8 mouse cellular contexts compared by ENCODE assay signal in genomic region chr1:87637121-87637877, GRCm38 (mm10). TPM values are rescaled to one million over a fixed set of nuclear protein-coding genes. Genes with fewer than 3 reads are reported as not detected.
DNase-seq lines count a peak whose midpoint lies in the region; ATAC-seq and TF ChIP-seq lines count a peak whose summit lies in the region.

No protein-coding gene starts in this region.

- ATAC-seq in hindbrain, embryonic 11.5 days (ENCODE audit: low FRiP score) = peak; percentile 35; the same call in 1 of the 2 replicates
- peak; percentile 98 for ATAC-seq in liver, embryonic 16.5 days (ENCODE audit: low read depth)

- DNase-seq in hindbrain, embryonic 11.5 days (ENCODE audit: low spot score) = no peak
- no peak for DNase-seq in hindbrain, embryonic 10.5 days (ENCODE audit: low spot score)
- DNase-seq in c-Kit-positive CD71-positive TER-119-positive erythroid progenitor cells, embryonic 14.5 days (ENCODE audit: low spot score) = peak; percentile 93
- DNase-seq in thymus, postnatal 25 days = peak; percentile 55
- no peak for DNase-seq in layer of hippocampus, postnatal 25 days (ENCODE audit: extremely low spot score in 1 of 2, low spot score in 1 of 2)
- DNase-seq in gastrocnemius, postnatal 25 days = no peak

- H3K27ac ChIP-seq in hindbrain, embryonic 11.5 days (ENCODE audit: low read depth, low read length) = no peak overlapping the region
- H3K27ac ChIP-seq in hindbrain, embryonic 10.5 days = no peak overlapping the region
- peak overlapping the region; percentile 97 for H3K27ac ChIP-seq in liver, embryonic 16.5 days (ENCODE audit: low read length)

- no peak overlapping the region for H3K4me3 ChIP-seq in hindbrain, embryonic 11.5 days (ENCODE audit: low read depth, low read length)
- no peak overlapping the region for H3K4me3 ChIP-seq in hindbrain, embryonic 10.5 days
- H3K4me3 ChIP-seq in E14TG2a.4 (replicated peaks; ENCODE audit: low read length) = peak overlapping the region; percentile 46; the same call in 1 of the 2 replicates
- H3K4me3 ChIP-seq in liver, embryonic 16.5 days (ENCODE audit: low read depth, low read length) = peak overlapping the region; percentile 41

- no peak for TF ChIP-seq CTCF in E14TG2a.4 (conservative IDR thresholded peaks at IDR 0.05; ENCODE audit: low read length)

- no peaks in the 10 kb centered on the region for H3K27me3 ChIP-seq in hindbrain, embryonic 11.5 days (ENCODE audit: control insufficient read depth, insufficient read depth, low read length)
- no peaks in the 10 kb centered on the region for H3K27me3 ChIP-seq in hindbrain, embryonic 10.5 days (ENCODE audit: insufficient read depth, poor library complexity, severe bottlenecking)
- H3K27me3 ChIP-seq in E14TG2a.4 (ENCODE audit: insufficient read depth, low read length) = peaks cover 4% of the 10 kb centered on the region; the same call in 1 of the 2 replicates
- no peaks in the 10 kb centered on the region for H3K27me3 ChIP-seq in liver, embryonic 16.5 days (ENCODE audit: control insufficient read depth, insufficient read depth, low read depth, low read length)

- no peaks in the 10 kb centered on the region for H3K36me3 ChIP-seq in hindbrain, embryonic 11.5 days (ENCODE audit: control insufficient read depth, insufficient read depth, low read length)
- H3K36me3 ChIP-seq in hindbrain, embryonic 10.5 days = no peaks in the 10 kb centered on the region
- no peaks in the 10 kb centered on the region for H3K36me3 ChIP-seq in E14TG2a.4 (ENCODE audit: insufficient read depth, low read length)
- no peaks in the 10 kb centered on the region for H3K36me3 ChIP-seq in liver, embryonic 16.5 days (ENCODE audit: control insufficient read depth, insufficient read depth)

- no peaks in the 10 kb centered on the region for H3K9me3 ChIP-seq in hindbrain, embryonic 11.5 days (ENCODE audit: control insufficient read depth, low read length)
- H3K9me3 ChIP-seq in hindbrain, embryonic 10.5 days = no peaks in the 10 kb centered on the region
- H3K9me3 ChIP-seq in E14TG2a.4 (ENCODE audit: low read length) = no peaks in the 10 kb centered on the region
- no peaks in the 10 kb centered on the region for H3K9me3 ChIP-seq in liver, embryonic 16.5 days (replicated peaks; ENCODE audit: control insufficient read depth, low read length)

- H3K9ac ChIP-seq in hindbrain, embryonic 11.5 days (ENCODE audit: low read depth, low read length) = no peak overlapping the region
- peak overlapping the region; percentile 69 for H3K9ac ChIP-seq in liver, embryonic 16.5 days (ENCODE audit: low read depth, low read length)

- H3K4me1 ChIP-seq in hindbrain, embryonic 11.5 days (replicated peaks; ENCODE audit: control insufficient read depth, insufficient read depth, low read length) = no peaks in the 10 kb centered on the region
- peaks cover 20% of the 10 kb centered on the region for H3K4me1 ChIP-seq in hindbrain, embryonic 10.5 days (replicated peaks)
- H3K4me1 ChIP-seq in E14TG2a.4 (replicated peaks; ENCODE audit: low read depth, low read length) = peaks cover 28% of the 10 kb centered on the region
- H3K4me1 ChIP-seq in liver, embryonic 16.5 days (ENCODE audit: control insufficient read depth, low read depth, low read length) = peaks cover 49% of the 10 kb centered on the region

- WGBS in hindbrain, embryonic 11.5 days = 86% methylated on average over 4 of the region's 4 CpGs
- 84% methylated on average over 4 of the region's 4 CpGs for WGBS in hindbrain, embryonic 10.5 days
- WGBS in liver, embryonic 16.5 days (ENCODE audit: insufficient replicate concordance) = 21% methylated on average over 4 of the region's 4 CpGs

- H3K4me2 ChIP-seq in hindbrain, embryonic 11.5 days (replicated peaks; ENCODE audit: low read depth, low read length) = no peak overlapping the region
- H3K4me2 ChIP-seq in liver, embryonic 16.5 days (ENCODE audit: low read depth, low read length) = peak overlapping the region; percentile 67

RNA-seq across cellular contexts. Expression of gene Inpp5d, which starts 17.2 kb away (rescaled TPM):
- polyA plus RNA-seq in hindbrain, embryonic 11.5 days (2014; fragmentation: Nextera tagmentation; extraction: Ambion mirVana) = 3.7 and 4.2 TPM in 2 replicates
- polyA plus RNA-seq in hindbrain, embryonic 10.5 days (2016; fragmentation: Nextera tagmentation; extraction: Ambion mirVana) = 3.2 and 6.2 TPM in 2 replicates
- polyA plus RNA-seq in liver, embryonic 16.5 days (2015; fragmentation: Nextera tagmentation; extraction: Ambion mirVana) = 12.6 and 14.2 TPM in 2 replicates
- 10 to 100 TPM; 13.4 to 13.8 TPM for total RNA-seq in layer of hippocampus, postnatal 25 days (2021)
- total RNA-seq in gastrocnemius, postnatal 25 days (2021) = 1 to 10 TPM; 1.9 to 5.3 TPM

Comparison
In these comparisons a context has a peak if more than half of its experiments do, and no peak if none do; other contexts are left out.
1. DNase-seq: peak in c-Kit-positive CD71-positive TER-119-positive erythroid progenitor cells, embryonic 14.5 days (single experiment) and thymus, postnatal 25 days (single experiment); none in hindbrain, embryonic 11.5 days (single experiment), hindbrain, embryonic 10.5 days (single experiment), layer of hippocampus, postnatal 25 days (0 of 2) and gastrocnemius, postnatal 25 days (single experiment).
2. H3K4me3 ChIP-seq: peak in E14TG2a.4 (single experiment) and liver, embryonic 16.5 days (single experiment); none in hindbrain, embryonic 11.5 days (single experiment) and hindbrain, embryonic 10.5 days (single experiment).